Mouse (Mus musculus) C2C12 (cell line): ENCODE results near the gene Mrpl40. TPM values are rescaled to one million over a fixed set of nuclear protein-coding genes. Genes with fewer than 3 reads are reported as not detected.
"Not testable (repeated sequence)": the region's sequence is repeated elsewhere in the genome, so short reads cannot be mapped to it uniquely, and the experiment has no call there.

Experiments
- H3K27me3 ChIP-seq: one replicate; pipeline ENCODE4 v1.6.1; 2011; ENCODE audit not compliant: control insufficient read depth, insufficient read depth, insufficient read length
- H3K36me3 ChIP-seq: one replicate; pipeline ENCODE4 v1.6.1; 2011; ENCODE audit not compliant: control insufficient read depth, insufficient read depth
- H3K4me3 ChIP-seq: one replicate; pipeline ENCODE4 v1.5.1; 2011; ENCODE audit warnings: mild to moderate bottlenecking, control low read depth; ENCODE audit not compliant: poor library complexity, insufficient read depth, severe bottlenecking
- H3K79me2 ChIP-seq: one replicate; pipeline ENCODE4 v1.6.1; 2011; ENCODE audit not compliant: control insufficient read depth, insufficient read depth
- H3K79me3 ChIP-seq: one replicate; pipeline ENCODE4 v1.6.1; 2011; ENCODE audit warnings: low read depth, control low read depth
- H3ac ChIP-seq: one replicate; pipeline ENCODE3; 2011; ENCODE audit warnings: low read depth; ENCODE audit not compliant: control insufficient read depth, insufficient read length
- CEBPB ChIP-seq: IDR thresholded peaks from one replicate; pipeline ENCODE4 v1.6.1; 2011; ENCODE audit warnings: low read depth, mild to moderate bottlenecking, control low read depth, moderate library complexity
- CTCF ChIP-seq: IDR thresholded peaks from one replicate; pipeline ENCODE4 v1.5.1; 2011; ENCODE audit not compliant: control insufficient read depth, insufficient read depth, insufficient read length
- FOSL1 ChIP-seq: IDR thresholded peaks from one replicate; pipeline ENCODE4 v1.8.0; 2011; ENCODE audit warnings: mild to moderate bottlenecking, low read length; ENCODE audit not compliant: poor library complexity, insufficient read depth, severe bottlenecking
- MAX ChIP-seq: IDR thresholded peaks from one replicate; pipeline ENCODE4 v1.6.1; 2011; ENCODE audit warnings: mild to moderate bottlenecking, control low read depth
- MYOD1 ChIP-seq: IDR thresholded peaks from one replicate; pipeline ENCODE4 v1.6.1; 2011; ENCODE audit warnings: low read depth; ENCODE audit not compliant: control insufficient read depth, insufficient read length
- MYOG ChIP-seq: IDR thresholded peaks from one replicate; pipeline ENCODE4 v1.6.1; 2011; ENCODE audit not compliant: control insufficient read depth, insufficient read length; ENCODE audit errors: extremely low read depth
- USF1 ChIP-seq: IDR thresholded peaks from one replicate; pipeline ENCODE4 v1.6.1; 2011; ENCODE audit warnings: low read depth, mild to moderate bottlenecking, control low read depth, moderate library complexity
- polyA plus RNA-seq: library from polyadenylated mRNA; unstranded; fragments of >200 nt; fragmentation: generic; extraction: Trizol; gene quantifications from one replicate; pipeline ENCODE4 v1.2.1, GENCODE M21; 2012; ENCODE audit warnings: missing spikeins

The Mrpl40 gene
- polyA plus RNA-seq, 1 experiment, result 62.7 TPM

DNA sequence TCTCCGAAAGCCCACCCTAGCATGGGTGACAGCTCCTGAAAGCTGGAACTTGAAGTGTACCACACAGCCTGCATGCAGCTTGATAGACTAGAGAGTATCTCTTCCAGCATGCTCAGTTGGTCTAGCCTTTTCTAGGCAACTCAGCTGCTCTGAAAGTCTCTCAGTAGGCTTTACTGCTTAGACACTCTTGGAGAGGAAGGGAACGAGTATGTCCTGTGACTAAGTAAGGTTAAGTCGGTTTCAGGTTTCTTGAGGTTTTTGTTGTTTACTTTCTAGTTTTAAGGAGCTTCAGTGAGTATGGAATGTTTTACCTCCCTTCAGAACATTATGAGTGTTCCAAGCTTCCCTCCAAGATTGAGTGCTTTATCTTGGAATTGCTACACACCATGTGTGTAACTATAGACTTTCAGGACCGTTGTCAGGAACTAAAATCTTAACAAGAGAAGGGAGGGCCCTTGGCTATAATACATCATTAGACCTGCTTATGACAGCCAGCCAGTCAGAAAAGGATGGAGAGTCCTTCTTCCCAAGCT, 17.2 kb upstream of the Mrpl40 start:
- Histone ChIP-seq H3K36me3 (peaks cover 38% of the 10 kb centered on the region), H3K27me3 (no peaks in the 10 kb centered on the region), H3K79me3 (peaks cover 53% of the 10 kb centered on the region), H3ac (no peak overlapping the region), H3K4me3 (no peak overlapping the region), H3K79me2 (peaks cover 73% of the 10 kb centered on the region)
- TF ChIP-seq FOSL1, result no peak
- no peak for TF ChIP-seq USF1
- TF ChIP-seq MYOG, result no peak
- TF ChIP-seq CEBPB, result no peak
- TF ChIP-seq CTCF, result no peak
- TF ChIP-seq MAX, result no peak
- TF ChIP-seq MYOD1, result no peak

DNA sequence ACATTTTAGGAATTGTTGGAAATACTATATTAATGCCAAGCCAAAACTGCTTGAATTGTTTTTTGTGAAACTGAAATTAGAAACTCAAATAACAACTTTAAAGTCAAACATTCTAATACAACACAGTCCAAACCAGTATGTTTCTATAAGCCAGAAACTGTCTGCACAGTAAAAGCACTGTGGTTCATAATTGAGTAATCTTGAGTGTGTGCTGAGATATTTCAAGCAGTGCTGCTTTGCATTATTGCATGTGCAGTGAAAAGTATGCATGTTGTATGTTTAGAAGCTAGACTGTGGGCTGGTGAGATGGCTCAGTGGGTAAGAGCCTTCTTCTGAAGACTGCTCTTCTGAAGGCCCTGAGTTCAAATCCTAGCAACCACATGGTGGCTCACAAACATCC, 7.4 kb upstream of the Mrpl40 start:
- Histone ChIP-seq H3K79me3 (peaks cover 98% of the 10 kb centered on the region), H3ac (no peak overlapping the region), H3K27me3 (no peaks in the 10 kb centered on the region), H3K36me3 (peaks cover 7% of the 10 kb centered on the region), H3K4me3 (no peak overlapping the region), H3K79me2 (peaks cover 100% of the 10 kb centered on the region)
- TF ChIP-seq CTCF (no peak), MAX (no peak), MYOD1 (no peak), CEBPB (no peak), MYOG (no peak)

DNA sequence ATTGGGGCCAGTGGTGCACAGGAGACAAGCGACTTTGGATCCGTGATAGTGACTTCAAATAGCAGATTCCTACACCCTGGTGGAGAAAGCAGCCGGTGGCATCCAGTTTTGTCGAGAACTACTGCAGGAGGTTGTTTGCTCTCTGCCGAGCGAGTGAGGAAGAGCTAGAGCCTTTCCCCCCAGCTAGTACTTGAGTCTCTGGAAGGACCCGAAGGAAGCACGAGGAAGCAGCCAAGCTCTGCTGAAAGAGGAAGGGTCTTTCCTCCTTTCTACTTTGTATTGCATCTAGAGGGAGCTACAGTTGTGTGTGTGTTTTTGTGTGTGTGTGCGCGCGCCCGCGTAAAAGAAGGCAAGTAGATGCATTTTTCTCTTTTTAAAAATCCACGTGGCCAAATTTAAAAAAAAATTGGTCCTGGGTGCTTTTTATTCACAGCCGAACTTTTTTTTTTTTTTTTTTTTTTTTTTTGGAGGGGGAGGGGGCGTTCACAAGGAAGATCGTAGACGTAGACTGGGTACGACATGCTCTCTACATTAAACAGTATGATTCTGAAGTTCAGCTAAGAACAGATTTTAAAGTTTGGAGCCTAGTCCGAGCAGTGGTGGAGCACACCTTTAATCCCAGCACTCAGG, 1.5 kb upstream of the Mrpl40 start:
- Histone ChIP-seq H3K79me3 (peaks cover 63% of the 10 kb centered on the region), H3K27me3 (no peaks in the 10 kb centered on the region), H3K36me3 (peaks cover 21% of the 10 kb centered on the region), H3ac (peak overlapping the region; percentile 80), H3K4me3 (peak overlapping the region; percentile 82), H3K79me2 (peaks cover 87% of the 10 kb centered on the region)
- no peak for TF ChIP-seq CEBPB
- TF ChIP-seq USF1, result no peak
- no peak for TF ChIP-seq CTCF
- TF ChIP-seq MAX, result no peak
- TF ChIP-seq FOSL1, result no peak

GRCm38 (mm10) chr16:18877386-18878090, 876 bp upstream of the Mrpl40 start:
- Histone ChIP-seq H3K4me3 (peak overlapping the region; percentile 82), H3K27me3 (no peaks in the 10 kb centered on the region), H3ac (peak overlapping the region; percentile 80), H3K79me2 (peaks cover 81% of the 10 kb centered on the region), H3K79me3 (peaks cover 56% of the 10 kb centered on the region), H3K36me3 (peaks cover 27% of the 10 kb centered on the region)
- TF ChIP-seq FOSL1, result no peak
- peak; percentile 18 for TF ChIP-seq CTCF
- no peak for TF ChIP-seq CEBPB
- no peak for TF ChIP-seq MYOG
- TF ChIP-seq MAX, result peak; percentile 26
- TF ChIP-seq MYOD1, result no peak
- TF ChIP-seq USF1, result no peak

GRCm38 (mm10) chr16:18876091-18876441, 596 bp downstream of the Mrpl40 start:
- TF ChIP-seq FOSL1, result no peak
- peaks cover 41% of the 10 kb centered on the region for H3K79me3 ChIP-seq
- no peaks in the 10 kb centered on the region for H3K27me3 ChIP-seq
- peaks cover 66% of the 10 kb centered on the region for H3K79me2 ChIP-seq
- H3K36me3 ChIP-seq, result peaks cover 40% of the 10 kb centered on the region
- peak overlapping the region; percentile 82 for H3K4me3 ChIP-seq
- peak overlapping the region; percentile 88 for H3ac ChIP-seq

GRCm38 (mm10) chr16:18870495-18870894, 6.2 kb downstream of the Mrpl40 start:
- peaks cover 34% of the 10 kb centered on the region for H3K36me3 ChIP-seq
- not testable (repeated sequence) for H3K27me3 ChIP-seq, H3ac ChIP-seq, H3K79me3 ChIP-seq, H3K4me3 ChIP-seq
- H3K79me2 ChIP-seq, result peaks cover 18% of the 10 kb centered on the region
